Mouse (Mus musculus): ENCODE results near the gene Mast3. TPM values are rescaled to one million over a fixed set of nuclear protein-coding genes. Genes with fewer than 3 reads are reported as not detected.

The Mast3 gene
- polyA plus RNA-seq, 1 experiment = 4.8 TPM

- peaks cover 4% of the 10 kb centered on the region for H3K4me1 ChIP-seq (ENCODE audit: control insufficient read depth)
- H3K36me3 ChIP-seq (ENCODE audit: control insufficient read depth) = peaks cover 2% of the 10 kb centered on the region; the same call in 1 of the 2 replicates
- TF ChIP-seq GATA1 (IDR thresholded peaks at IDR 0.05; ENCODE audit: low read length) (no peak), TAL1 (IDR thresholded peaks at IDR 0.05; ENCODE audit: low read length) (no peak)
- no peaks in the 10 kb centered on the region; the same call in 1 of the 2 replicates for H3K9me3 ChIP-seq (ENCODE audit: control insufficient read depth, low read length)
- peak overlapping the region; percentile 14 for H3K4me3 ChIP-seq (replicated peaks)
- H3K27me3 ChIP-seq (ENCODE audit: control insufficient read depth) = peaks cover 93% of the 10 kb centered on the region
Measured at GRCm38 (mm10) chr8:70743656-70744590, 60.9 kb downstream of the Mast3 start.

GRCm38 (mm10) chr8:70742981-70743655, 61.7 kb downstream of the Mast3 start:
- Histone ChIP-seq H3K4me3 (replicated peaks) (no peak overlapping the region), H3K27me3 (ENCODE audit: control insufficient read depth) (peaks cover 94% of the 10 kb centered on the region), H3K4me1 (ENCODE audit: control insufficient read depth) (peaks cover 4% of the 10 kb centered on the region), H3K36me3 (ENCODE audit: control insufficient read depth) (peaks cover 2% of the 10 kb centered on the region; the same call in 1 of the 2 replicates), H3K9me3 (ENCODE audit: control insufficient read depth, low read length) (no peaks in the 10 kb centered on the region; the same call in 1 of the 2 replicates)
- TF ChIP-seq TAL1 (IDR thresholded peaks at IDR 0.05; ENCODE audit: low read length) = no peak
- no peak for TF ChIP-seq GATA1 (IDR thresholded peaks at IDR 0.05; ENCODE audit: low read length)

DNA sequence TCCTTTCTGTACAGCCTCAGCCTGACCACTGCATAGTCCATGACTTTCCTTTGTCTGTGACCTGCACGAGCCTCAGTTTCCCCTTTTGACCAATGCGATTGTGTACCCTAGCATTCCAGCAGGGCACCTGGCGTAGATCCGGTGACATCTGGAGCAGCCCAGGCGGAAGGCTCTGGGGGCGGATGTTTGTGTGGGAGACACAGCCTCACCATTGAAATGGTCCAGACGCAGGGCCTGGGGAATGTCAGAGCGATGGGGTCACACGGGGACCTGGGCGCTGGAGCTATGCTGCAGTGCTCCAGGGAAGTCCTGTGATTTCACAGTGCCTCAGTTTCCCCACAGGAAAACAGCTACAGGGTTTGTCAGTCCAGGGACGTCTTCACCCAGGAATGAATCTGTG, 62.7 kb downstream of the Mast3 start:
- peaks cover 90% of the 10 kb centered on the region for H3K27me3 ChIP-seq (ENCODE audit: control insufficient read depth)

GRCm38 (mm10) chr8:70741661-70742060, 63.2 kb downstream of the Mast3 start:
- Histone ChIP-seq H3K4me1 (ENCODE audit: control insufficient read depth) (peaks cover 4% of the 10 kb centered on the region), H3K4me3 (replicated peaks) (no peak overlapping the region), H3K36me3 (ENCODE audit: control insufficient read depth) (no peaks in the 10 kb centered on the region), H3K27me3 (ENCODE audit: control insufficient read depth) (peaks cover 86% of the 10 kb centered on the region), H3K9me3 (ENCODE audit: control insufficient read depth, low read length) (no peaks in the 10 kb centered on the region; the same call in 1 of the 2 replicates)
- TF ChIP-seq TAL1 (IDR thresholded peaks at IDR 0.05; ENCODE audit: low read length) (no peak), GATA1 (IDR thresholded peaks at IDR 0.05; ENCODE audit: low read length) (no peak)

More for the DNA sequence above, 62.7 kb downstream of the Mast3 start:
- Histone ChIP-seq H3K4me1 (ENCODE audit: control insufficient read depth) (peaks cover 4% of the 10 kb centered on the region), H3K4me3 (replicated peaks) (no peak overlapping the region), H3K36me3 (ENCODE audit: control insufficient read depth) (no peaks in the 10 kb centered on the region), H3K9me3 (ENCODE audit: control insufficient read depth, low read length) (no peaks in the 10 kb centered on the region; the same call in 1 of the 2 replicates)
- TF ChIP-seq TAL1 (IDR thresholded peaks at IDR 0.05; ENCODE audit: low read length) (no peak), GATA1 (IDR thresholded peaks at IDR 0.05; ENCODE audit: low read length) (no peak)

DNA sequence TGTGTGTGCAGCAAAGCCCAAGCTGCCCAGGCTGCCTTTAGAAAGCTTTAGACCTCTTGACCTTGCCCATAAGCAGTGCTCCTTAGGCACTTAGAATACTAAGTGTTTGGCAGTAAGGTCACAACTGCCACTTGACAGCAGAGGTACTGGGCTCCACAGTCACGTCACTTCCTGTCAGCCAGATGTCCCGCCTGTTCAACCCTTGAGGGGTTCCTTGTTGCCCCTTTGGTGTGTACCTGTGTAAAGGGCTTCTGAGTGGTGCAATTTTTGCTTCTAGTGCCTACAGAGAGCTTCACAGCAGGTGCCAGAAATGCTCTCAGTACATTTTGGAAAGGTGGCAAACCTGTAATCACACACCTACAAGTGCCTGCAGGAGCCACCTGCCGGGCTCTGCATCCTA, 66.6 kb downstream of the Mast3 start:
- H3K27me3 ChIP-seq (ENCODE audit: control insufficient read depth) = peaks cover 55% of the 10 kb centered on the region
- TF ChIP-seq GATA1 (IDR thresholded peaks at IDR 0.05; ENCODE audit: low read length) (no peak), TAL1 (IDR thresholded peaks at IDR 0.05; ENCODE audit: low read length) (no peak)

DNA sequence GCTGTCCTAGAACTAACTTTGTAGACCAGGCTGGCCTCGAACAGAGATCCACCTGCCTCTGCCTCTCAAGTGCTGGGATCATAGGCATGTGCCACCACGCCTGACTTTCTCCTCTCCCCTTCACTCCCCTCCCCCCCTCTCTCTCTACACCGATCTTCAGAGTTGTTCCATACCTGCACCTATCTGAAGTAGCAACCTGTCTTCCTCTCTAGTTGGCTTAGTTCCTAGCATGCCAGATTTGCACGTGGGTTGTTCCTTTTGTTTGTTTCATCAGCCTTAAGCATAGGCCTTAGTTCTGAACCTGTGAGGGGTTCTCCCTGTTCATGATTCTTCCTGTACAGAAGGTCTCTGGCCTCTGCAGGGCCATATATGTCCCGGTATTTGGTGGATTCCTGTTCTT, 67.1 kb downstream of the Mast3 start:
- Histone ChIP-seq H3K4me3 (replicated peaks) (no peak overlapping the region), H3K4me1 (ENCODE audit: control insufficient read depth) (no peaks in the 10 kb centered on the region), H3K9me3 (ENCODE audit: control insufficient read depth, low read length) (no peaks in the 10 kb centered on the region), H3K36me3 (ENCODE audit: control insufficient read depth) (no peaks in the 10 kb centered on the region), H3K27me3 (ENCODE audit: control insufficient read depth) (peaks cover 52% of the 10 kb centered on the region)
- TF ChIP-seq GATA1 (IDR thresholded peaks at IDR 0.05; ENCODE audit: low read length) (no peak), TAL1 (IDR thresholded peaks at IDR 0.05; ENCODE audit: low read length) (no peak)

More for the DNA sequence above, 66.6 kb downstream of the Mast3 start:
- H3K36me3 ChIP-seq (ENCODE audit: control insufficient read depth) = no peaks in the 10 kb centered on the region
- H3K4me3 ChIP-seq (replicated peaks) = no peak overlapping the region
- H3K9me3 ChIP-seq (ENCODE audit: control insufficient read depth, low read length) = no peaks in the 10 kb centered on the region; the same call in 1 of the 2 replicates
- H3K4me1 ChIP-seq (ENCODE audit: control insufficient read depth) = no peaks in the 10 kb centered on the region

GRCm38 (mm10) chr8:70730956-70731355, 73.9 kb downstream of the Mast3 start:
- Histone ChIP-seq H3K4me3 (replicated peaks) (no peak overlapping the region), H3K9me3 (ENCODE audit: control insufficient read depth, low read length) (no peaks in the 10 kb centered on the region), H3K36me3 (ENCODE audit: control insufficient read depth) (no peaks in the 10 kb centered on the region), H3K27me3 (ENCODE audit: control insufficient read depth) (peaks cover 54% of the 10 kb centered on the region), H3K4me1 (ENCODE audit: control insufficient read depth) (peaks cover 7% of the 10 kb centered on the region)
- no peak for TF ChIP-seq GATA1 (IDR thresholded peaks at IDR 0.05; ENCODE audit: low read length)
- TF ChIP-seq TAL1 (IDR thresholded peaks at IDR 0.05; ENCODE audit: low read length) = no peak

GRCm38 (mm10) chr8:70729808-70730475, 74.9 kb downstream of the Mast3 start:
- H3K4me3 ChIP-seq (replicated peaks) = peak overlapping the region; percentile 23
- peaks cover 51% of the 10 kb centered on the region for H3K27me3 ChIP-seq (ENCODE audit: control insufficient read depth)
- H3K4me1 ChIP-seq (ENCODE audit: control insufficient read depth) = peaks cover 7% of the 10 kb centered on the region
- no peaks in the 10 kb centered on the region for H3K36me3 ChIP-seq (ENCODE audit: control insufficient read depth)
- no peak for TF ChIP-seq TAL1 (IDR thresholded peaks at IDR 0.05; ENCODE audit: low read length)
- no peak for TF ChIP-seq GATA1 (IDR thresholded peaks at IDR 0.05; ENCODE audit: low read length)
- no peaks in the 10 kb centered on the region for H3K9me3 ChIP-seq (ENCODE audit: control insufficient read depth, low read length)

Other genes starting within 250 kb of the Mast3 start
- 13.3 and 13.4 TPM in 2 replicates for gene Isyna1, start 210.7 kb downstream of the Mast3 start, polyA plus RNA-seq (2012)
- 40.7 and 52.6 TPM in 2 replicates for gene Ssbp4, start 196.2 kb downstream of the Mast3 start, polyA plus RNA-seq (2012)
- gene Lrrc25, start 188.9 kb downstream of the Mast3 start, polyA plus RNA-seq (2012) = 0.12 and 0.40 TPM in 2 replicates
- 0.13 TPM in 1 of 2 replicates, not detected in the other for gene Gdf15, start 172.6 kb downstream of the Mast3 start, polyA plus RNA-seq (2012)
- gene Pgpep1, start 144.7 kb downstream of the Mast3 start, polyA plus RNA-seq (2012) = 0.29 and 0.32 TPM in 2 replicates
- 70.4 and 88.0 TPM in 2 replicates for gene Lsm4, start 131.8 kb downstream of the Mast3 start, polyA plus RNA-seq (2012)
- gene Jund, start 106.1 kb downstream of the Mast3 start, polyA plus RNA-seq (2012) = 816 and 971 TPM in 2 replicates
- gene Iqcn, start 101.6 kb downstream of the Mast3 start, polyA plus RNA-seq (2012) = 0.02 TPM in 1 of 2 replicates, not detected in the other
- gene Gm3336, start 86.5 kb downstream of the Mast3 start, polyA plus RNA-seq (2012) = not detected in 2 replicates
- gene Pde4c, start 81.3 kb downstream of the Mast3 start, polyA plus RNA-seq (2012) = 0.02 TPM in 1 of 2 replicates, not detected in the other
- 0.30 and 0.59 TPM in 2 replicates for gene Rab3a, start 50.4 kb downstream of the Mast3 start, polyA plus RNA-seq (2012)
- 11.4 and 15.6 TPM in 2 replicates for gene Mpv17l2, start 44.1 kb downstream of the Mast3 start, polyA plus RNA-seq (2012)
- 3.8 and 4.9 TPM in 2 replicates for gene Pik3r2, start 28.3 kb downstream of the Mast3 start, polyA plus RNA-seq (2012)
- gene Il12rb1, start 3.4 kb upstream of the Mast3 start, polyA plus RNA-seq (2012) = 0.03 TPM in 1 of 2 replicates, not detected in the other
- gene Arrdc2, start 34.7 kb upstream of the Mast3 start, polyA plus RNA-seq (2012) = 28.7 and 50.4 TPM in 2 replicates
- 0.16 and 0.21 TPM in 2 replicates for gene Kcnn1, start 58.2 kb upstream of the Mast3 start, polyA plus RNA-seq (2012)
- 37.3 and 38.8 TPM in 2 replicates for gene Ccdc124, start 68.9 kb upstream of the Mast3 start, polyA plus RNA-seq (2012)
- 0.03 and 0.06 TPM in 2 replicates for gene Slc5a5, start 87.7 kb upstream of the Mast3 start, polyA plus RNA-seq (2012)
- 441 and 685 TPM in 2 replicates for gene Rpl18a, start 92.4 kb upstream of the Mast3 start, polyA plus RNA-seq (2012)
- gene Map1s, start 100.9 kb upstream of the Mast3 start, polyA plus RNA-seq (2012) = 3.0 and 3.3 TPM in 2 replicates

Data from erythroblast, embryonic 14.5 days (primary cell).